Mouse (Mus musculus): ENCODE measurements around the gene Bod1.

Gene Bod1

GRCm38 (mm10) chr11:31664186-31664585, 7.5 kb downstream of the Bod1 start:
- DNase-seq = peak; percentile 47 to 54

- DNase-seq = no peak
Observed at GRCm38 (mm10) chr11:31663501-31663900, 8.2 kb downstream of the Bod1 start.

GRCm38 (mm10) chr11:31662872-31663446, 8.7 kb downstream of the Bod1 start:
- DNase-seq = no peak

GRCm38 (mm10) chr11:31662214-31662613, 9.5 kb downstream of the Bod1 start:
- no peak for DNase-seq

GRCm38 (mm10) chr11:31657806-31658175, 13.9 kb downstream of the Bod1 start:
- DNase-seq = no peak

GRCm38 (mm10) chr11:31657168-31657805, 14.4 kb downstream of the Bod1 start:
- DNase-seq = no peak

GRCm38 (mm10) chr11:31649507-31649906, 22.2 kb downstream of the Bod1 start:
- no peak for DNase-seq

GRCm38 (mm10) chr11:31647268-31647667, 24.4 kb downstream of the Bod1 start:
- no peak for DNase-seq

- no peak for DNase-seq
Observed at GRCm38 (mm10) chr11:31646571-31646970, 25.1 kb downstream of the Bod1 start.

GRCm38 (mm10) chr11:31643120-31643519, 28.6 kb downstream of the Bod1 start:
- no peak for DNase-seq

- DNase-seq = no peak
Observed at GRCm38 (mm10) chr11:31641066-31641810, 30.4 kb downstream of the Bod1 start.

- no peak for DNase-seq
Observed at GRCm38 (mm10) chr11:31640187-31640586, 31.5 kb downstream of the Bod1 start.

GRCm38 (mm10) chr11:31637788-31638373, 33.8 kb downstream of the Bod1 start:
- peak; percentile 48 to 69 for DNase-seq

GRCm38 (mm10) chr11:31628700-31629099, 43.0 kb downstream of the Bod1 start:
- DNase-seq = no peak

GRCm38 (mm10) chr11:31620796-31621195, 50.9 kb downstream of the Bod1 start:
- DNase-seq = no peak

- no peak for DNase-seq
Observed at GRCm38 (mm10) chr11:31617797-31618196, 53.9 kb downstream of the Bod1 start.

GRCm38 (mm10) chr11:31617236-31617635, 54.4 kb downstream of the Bod1 start:
- DNase-seq = peak; percentile 56 to 62

GRCm38 (mm10) chr11:31616722-31617121, 55.0 kb downstream of the Bod1 start:
- no peak for DNase-seq

Data from kidney, adult 8-10 months (tissue).